In genomic region chr4:140962950-140963349, GRCm38 (mm10) we compare ENCODE assay signal across 8 mouse cellular contexts. TPM values are rescaled to one million over a fixed set of nuclear protein-coding genes. Genes with fewer than 3 reads are reported as not detected.
A peak's percentile ranks its signal among the peaks of the same experiment; 100 is the strongest.
DNase-seq lines count a peak whose midpoint lies in the region; ATAC-seq and TF ChIP-seq lines count a peak whose summit lies in the region.

No protein-coding gene starts in this region.

- no peak overlapping the region for H3K27ac ChIP-seq in forebrain, embryonic 13.5 days
- H3K27ac ChIP-seq in forebrain, embryonic 12.5 days = no peak overlapping the region
- H3K27ac ChIP-seq in ES-E14 (ENCODE audit: insufficient read depth, low read depth, low read length, poor library complexity, severe bottlenecking) = no peak overlapping the region
- H3K27ac ChIP-seq in heart, adult 2 months = peak overlapping the region; percentile 99

- no peaks in the 10 kb centered on the region for H3K27me3 ChIP-seq in forebrain, embryonic 13.5 days
- H3K27me3 ChIP-seq in forebrain, embryonic 12.5 days = peaks cover 7% of the 10 kb centered on the region; the same call in 1 of the 2 replicates
- no peaks in the 10 kb centered on the region for H3K27me3 ChIP-seq in heart, adult 2 months (ENCODE audit: control insufficient read depth, insufficient read depth, low read length)

- no peak for TF ChIP-seq CTCF in heart, adult 2 months (IDR thresholded peaks at IDR 0.05)

- intact Hi-C loops in heart, adult 2 months (cut with DNase I) = loop anchor here (5.0 kb wide), 2 partner anchors 114 to 174 kb away; partner anchors contain the start of genes Necap2 and Szrd1

- H3K4me2 ChIP-seq in forebrain, embryonic 13.5 days = peak overlapping the region; percentile 99
- no peak overlapping the region for H3K4me2 ChIP-seq in forebrain, embryonic 12.5 days

- no peaks in the 10 kb centered on the region for H3K79me2 ChIP-seq in heart, adult 2 months (replicated peaks; ENCODE audit: control insufficient read depth, insufficient read depth, low read length)

- peaks cover 34% of the 10 kb centered on the region for H3K4me1 ChIP-seq in forebrain, embryonic 13.5 days
- peaks cover 38% of the 10 kb centered on the region for H3K4me1 ChIP-seq in forebrain, embryonic 12.5 days
- peaks cover 5 to 15% of the 10 kb centered on the region in 2 experiments for H3K4me1 ChIP-seq in ES-E14 (ENCODE audit: control insufficient read depth in 2 of 2, insufficient read depth in 2 of 2, low read length in 2 of 2, poor library complexity in 1 of 2)
- H3K4me1 ChIP-seq in heart, adult 2 months (ENCODE audit: control insufficient read depth, insufficient read depth, low read length) = peaks cover 4% of the 10 kb centered on the region

- no peak overlapping the region for H3K4me3 ChIP-seq in forebrain, embryonic 13.5 days
- no peak overlapping the region for H3K4me3 ChIP-seq in forebrain, embryonic 12.5 days (replicated peaks)
- no peak overlapping the region for H3K4me3 ChIP-seq in ES-E14 (ENCODE audit: insufficient read depth in 1 of 2, low read depth in 1 of 2, low read length in 2 of 2, poor library complexity in 1 of 2, severe bottlenecking in 1 of 2)
- peak overlapping the region; percentile 40 for H3K4me3 ChIP-seq in heart, adult 2 months

- in situ Hi-C loops in ES-E14 (cut with MboI; ENCODE audit: low sequenced_read_pairs in 2 of 2, unreplicated experiment in 2 of 2) = no loop called here

- no peak for ATAC-seq in forebrain, embryonic 13.5 days
- ATAC-seq in forebrain, embryonic 12.5 days (ENCODE audit: low FRiP score) = no peak

- 43% methylated on average over 5 of the region's 5 CpGs for WGBS in forebrain, embryonic 13.5 days
- 48% methylated on average over 5 of the region's 5 CpGs for WGBS in forebrain, embryonic 12.5 days
- 21% methylated on average over 5 of the region's 5 CpGs for WGBS in heart, adult 2 months

- TF ChIP-seq EP300 in heart, adult 2 months (IDR thresholded peaks at IDR 0.05; ENCODE audit: insufficient read depth, low read depth, low read length) = no peak

- H3K9ac ChIP-seq in forebrain, embryonic 13.5 days = no peak overlapping the region
- H3K9ac ChIP-seq in forebrain, embryonic 12.5 days = no peak overlapping the region
- H3K9ac ChIP-seq in ES-E14 (ENCODE audit: insufficient read depth, low read depth, low read length, poor library complexity, severe bottlenecking) = no peak overlapping the region
- no peak overlapping the region; the same call in 1 of the 2 replicates for H3K9ac ChIP-seq in heart, adult 2 months (ENCODE audit: low read depth, low read length)

- DNase-seq in ES-E14 (ENCODE audit: low read depth, low spot score) = peak; percentile 56
- peak; percentile 55 to 76 for DNase-seq in heart, adult 2 months
- peak; percentile 95 to 97 for DNase-seq in kidney, adult 8-10 months
- peak; percentile 67 for DNase-seq in lung, postnatal 25 days (ENCODE audit: low spot score)
- no peak for DNase-seq in thymus, postnatal 25 days
- DNase-seq in layer of hippocampus, postnatal 25 days (ENCODE audit: extremely low spot score in 1 of 2, low spot score in 1 of 2) = no peak

- no peaks in the 10 kb centered on the region for H3K9me3 ChIP-seq in forebrain, embryonic 13.5 days (replicated peaks)
- no peaks in the 10 kb centered on the region for H3K9me3 ChIP-seq in forebrain, embryonic 12.5 days
- no peaks in the 10 kb centered on the region for H3K9me3 ChIP-seq in ES-E14 (ENCODE audit: control insufficient read depth, insufficient read depth, low read depth, low read length)

- TF ChIP-seq POLR2A in heart, adult 2 months (IDR thresholded peaks at IDR 0.05; ENCODE audit: insufficient read depth, low read depth, low read length) = 0 out of 2 replicates have a peak, but pooled peaks have one; percentile 30

- peaks cover 23% of the 10 kb centered on the region for H3K36me3 ChIP-seq in forebrain, embryonic 13.5 days (ENCODE audit: poor library complexity, severe bottlenecking)
- peaks cover 20% of the 10 kb centered on the region for H3K36me3 ChIP-seq in forebrain, embryonic 12.5 days (replicated peaks)
- no peaks in the 10 kb centered on the region for H3K36me3 ChIP-seq in ES-E14 (ENCODE audit: control insufficient read depth, insufficient read depth, low read length, poor library complexity, severe bottlenecking)
- H3K36me3 ChIP-seq in heart, adult 2 months (ENCODE audit: control insufficient read depth, insufficient read depth, low read length) = no peaks in the 10 kb centered on the region; the same call in 1 of the 2 replicates

TF ChIP-seq in ES-E14, 5 proteins besides CTCF, POLR2A, EP300 and RAD21:
- TF ChIP-seq MAFK (IDR thresholded peaks at IDR 0.05; ENCODE audit: insufficient read depth, low read depth, low read length) = no peak
- TF ChIP-seq CHD2 (IDR thresholded peaks at IDR 0.05; ENCODE audit: low read depth, low read length) = no peak

RNA-seq across cellular contexts. Expression of gene Sdhb, which starts 1.9 kb away (rescaled TPM):
- 478 and 480 TPM in 2 replicates for polyA plus RNA-seq in forebrain, embryonic 13.5 days (2015; fragmentation: Nextera tagmentation; extraction: Ambion mirVana)
- polyA plus RNA-seq in forebrain, embryonic 12.5 days (2016; fragmentation: Nextera tagmentation; extraction: Ambion mirVana) = 380 and 396 TPM in 2 replicates
- total RNA-seq in ES-E14 (2012; rRNA removed) = 133 and 135 TPM in 2 replicates
- 1,000 to 10,000 TPM; 1,126 to 1,344 TPM for total RNA-seq in heart, adult 2 months (2021)
- polyA plus RNA-seq in heart, adult 2 months (2012; rRNA removed) = 1,030 and 1,505 TPM in 2 replicates
- 100 to 1,000 TPM; 182 to 190 TPM for total RNA-seq in layer of hippocampus, postnatal 25 days (2021)

RNA-seq across cellular contexts. Expression of gene Atp13a2, which starts 23.7 kb away (rescaled TPM):
- 76.9 and 85.9 TPM in 2 replicates for polyA plus RNA-seq in forebrain, embryonic 13.5 days (2015; fragmentation: Nextera tagmentation; extraction: Ambion mirVana)
- 75.5 and 82.3 TPM in 2 replicates for polyA plus RNA-seq in forebrain, embryonic 12.5 days (2016; fragmentation: Nextera tagmentation; extraction: Ambion mirVana)
- 31.1 and 48.9 TPM in 2 replicates for total RNA-seq in ES-E14 (2012; rRNA removed)
- total RNA-seq in heart, adult 2 months (2021) = 10 to 100 TPM; 15.1 to 17.7 TPM
- 30.4 and 34.8 TPM in 2 replicates for polyA plus RNA-seq in heart, adult 2 months (2012; rRNA removed)
- 100 to 1,000 TPM; 168 to 172 TPM for total RNA-seq in layer of hippocampus, postnatal 25 days (2021)

RNA-seq across cellular contexts. Expression of gene Mfap2, which starts 47.3 kb away (rescaled TPM):
- 253 and 270 TPM in 2 replicates for polyA plus RNA-seq in forebrain, embryonic 13.5 days (2015; fragmentation: Nextera tagmentation; extraction: Ambion mirVana)
- polyA plus RNA-seq in forebrain, embryonic 12.5 days (2016; fragmentation: Nextera tagmentation; extraction: Ambion mirVana) = 250 and 275 TPM in 2 replicates
- total RNA-seq in ES-E14 (2012; rRNA removed) = 1.4 and 1.5 TPM in 2 replicates
- 1 to 10 TPM; 3.1 TPM for total RNA-seq in heart, adult 2 months (2021)
- 12.2 and 17.6 TPM in 2 replicates for polyA plus RNA-seq in heart, adult 2 months (2012; rRNA removed)
- 1 to 10 TPM; 5.2 to 5.7 TPM for total RNA-seq in layer of hippocampus, postnatal 25 days (2021)

RNA-seq across cellular contexts. Expression of gene Padi2, which starts 56.8 kb away (rescaled TPM):
- polyA plus RNA-seq in forebrain, embryonic 13.5 days (2015; fragmentation: Nextera tagmentation; extraction: Ambion mirVana) = 0.06 and 0.12 TPM in 2 replicates
- 0.45 and 0.74 TPM in 2 replicates for polyA plus RNA-seq in forebrain, embryonic 12.5 days (2016; fragmentation: Nextera tagmentation; extraction: Ambion mirVana)
- total RNA-seq in ES-E14 (2012; rRNA removed) = 0.94 and 1.7 TPM in 2 replicates
- total RNA-seq in heart, adult 2 months (2021) = under 1 TPM; 0.31 to 0.96 TPM
- polyA plus RNA-seq in heart, adult 2 months (2012; rRNA removed) = 1.3 and 1.4 TPM in 2 replicates
- total RNA-seq in layer of hippocampus, postnatal 25 days (2021) = 10 to 100 TPM; 21.2 to 22.2 TPM

Comparison
In these comparisons a context has a peak if more than half of its experiments do, and no peak if none do; other contexts are left out.
1. DNase-seq: peak in ES-E14 (single experiment), heart, adult 2 months (2 of 2), kidney, adult 8-10 months (2 of 2) and lung, postnatal 25 days (single experiment); none in thymus, postnatal 25 days (single experiment) and layer of hippocampus, postnatal 25 days (0 of 2).